ENCODE assay signal across 20 mouse cellular contexts in genomic region chr2:52968884-52969283, GRCm38 (mm10).
DNase-seq lines count a peak whose midpoint lies in the region; ATAC-seq lines count a peak whose summit lies in the region.
"Had no signal": no experiment of that assay in that cellular context is flagged by ENCODE, and none has a peak within 500 bp of the region (broad histone marks: within the 10 kb centered on the region; RNA-seq: fewer than 3 reads in every experiment).

No protein-coding gene starts in this region.

- no peak overlapping the region for H3K4me2 ChIP-seq in embryonic facial prominence, embryonic 12.5 days (replicated peaks)
- no peak overlapping the region for H3K4me2 ChIP-seq in limb, embryonic 11.5 days (ENCODE audit: low read depth, severe bottlenecking)
- H3K4me2 ChIP-seq in hindbrain, embryonic 12.5 days (replicated peaks): no peak overlapping the region
- H3K4me2 ChIP-seq: heart, embryonic 15.5 days; liver, embryonic 15.5 days; midbrain, embryonic 12.5 days; neural tube, embryonic 12.5 days had no signal

- no peak overlapping the region for H3K4me3 ChIP-seq in embryonic facial prominence, embryonic 12.5 days
- no peak overlapping the region for H3K4me3 ChIP-seq in limb, embryonic 11.5 days (ENCODE audit: low read depth, low read length)
- H3K4me3 ChIP-seq in hindbrain, embryonic 12.5 days: no peak overlapping the region
- H3K4me3 ChIP-seq: heart, embryonic 15.5 days; liver, embryonic 15.5 days; midbrain, embryonic 12.5 days; neural tube, embryonic 12.5 days had no signal

- no peaks in the 10 kb centered on the region for H3K27me3 ChIP-seq in embryonic facial prominence, embryonic 12.5 days
- no peaks in the 10 kb centered on the region for H3K27me3 ChIP-seq in limb, embryonic 11.5 days (ENCODE audit: control insufficient read depth, insufficient read depth, low read length)
- H3K27me3 ChIP-seq in hindbrain, embryonic 12.5 days: no peaks in the 10 kb centered on the region
- H3K27me3 ChIP-seq: CH12.LX; heart, embryonic 15.5 days; liver, embryonic 15.5 days; midbrain, embryonic 12.5 days; neural tube, embryonic 12.5 days had no signal

- peak; percentile 29 for DNase-seq in embryo, embryonic 11 days
- DNase-seq in embryo, embryonic 9.5 days (ENCODE audit: extremely low spot score): no peak
- peak; percentile 89 for DNase-seq in 3T3-L1 (ENCODE audit: low read depth, low spot score)
- peak; percentile 42 for DNase-seq in limb, embryonic 11.5 days (ENCODE audit: low spot score)
- no peak for DNase-seq in thymus, postnatal 25 days
- no peak for DNase-seq in adrenal gland, postnatal 10 days
- DNase-seq: cerebellum, adult 9-10 months; gastrocnemius, postnatal 36 days; heart, postnatal 4 days; kidney, adult 11 months; kidney, postnatal 10 days; thymus, postnatal 4 days had no signal

- H3K27ac ChIP-seq in embryonic facial prominence, embryonic 12.5 days: peak overlapping the region; percentile 83
- peak overlapping the region; percentile 87 for H3K27ac ChIP-seq in limb, embryonic 11.5 days (replicated peaks; ENCODE audit: low read depth, low read length)
- no peak overlapping the region for H3K27ac ChIP-seq in hindbrain, embryonic 12.5 days
- H3K27ac ChIP-seq: heart, embryonic 15.5 days; liver, embryonic 15.5 days; midbrain, embryonic 12.5 days; neural tube, embryonic 12.5 days had no signal

- no peak overlapping the region for H3K9ac ChIP-seq in embryonic facial prominence, embryonic 12.5 days
- H3K9ac ChIP-seq in limb, embryonic 11.5 days (ENCODE audit: low read length): no peak overlapping the region
- H3K9ac ChIP-seq in hindbrain, embryonic 12.5 days: no peak overlapping the region
- H3K9ac ChIP-seq: heart, embryonic 15.5 days; liver, embryonic 15.5 days; midbrain, embryonic 12.5 days; neural tube, embryonic 12.5 days had no signal

- 31% methylated on average over 2 of the region's 2 CpGs for WGBS in embryonic facial prominence, embryonic 12.5 days
- 25% methylated on average over 2 of the region's 2 CpGs for WGBS in limb, embryonic 11.5 days
- 71% methylated on average over 2 of the region's 2 CpGs for WGBS in hindbrain, embryonic 12.5 days

- no peaks in the 10 kb centered on the region for H3K9me3 ChIP-seq in embryonic facial prominence, embryonic 12.5 days
- H3K9me3 ChIP-seq in limb, embryonic 11.5 days (ENCODE audit: control insufficient read depth, low read length): no peaks in the 10 kb centered on the region
- H3K9me3 ChIP-seq in hindbrain, embryonic 12.5 days (replicated peaks): no peaks in the 10 kb centered on the region
- H3K9me3 ChIP-seq: heart, embryonic 15.5 days; liver, embryonic 15.5 days; midbrain, embryonic 12.5 days; neural tube, embryonic 12.5 days had no signal

- no peak for ATAC-seq in embryonic facial prominence, embryonic 12.5 days (ENCODE audit: insufficient number of reproducible peaks, insufficient read depth, low FRiP score, low TSS enrichment)
- ATAC-seq in limb, embryonic 11.5 days (ENCODE audit: insufficient number of reproducible peaks, low FRiP score, low TSS enrichment, low read depth): no peak
- no peak for ATAC-seq in hindbrain, embryonic 12.5 days (ENCODE audit: low FRiP score)
- ATAC-seq: lung, postnatal 0 days had no signal

- H3K4me1 ChIP-seq in embryonic facial prominence, embryonic 12.5 days: peaks cover 57% of the 10 kb centered on the region
- H3K4me1 ChIP-seq in limb, embryonic 11.5 days (ENCODE audit: control insufficient read depth, insufficient read depth, low read length): peaks cover 32% of the 10 kb centered on the region
- H3K4me1 ChIP-seq in hindbrain, embryonic 12.5 days: peaks cover 39% of the 10 kb centered on the region
- H3K4me1 ChIP-seq: heart, embryonic 15.5 days; liver, embryonic 15.5 days had no signal

- H3K36me3 ChIP-seq in embryonic facial prominence, embryonic 12.5 days: no peaks in the 10 kb centered on the region
- no peaks in the 10 kb centered on the region for H3K36me3 ChIP-seq in limb, embryonic 11.5 days (ENCODE audit: control insufficient read depth, insufficient read depth, low read length)
- H3K36me3 ChIP-seq in hindbrain, embryonic 12.5 days: no peaks in the 10 kb centered on the region
- H3K36me3 ChIP-seq: heart, embryonic 15.5 days; liver, embryonic 15.5 days; midbrain, embryonic 12.5 days; neural tube, embryonic 12.5 days had no signal

Comparison
In these comparisons a context has a peak if more than half of its experiments do, and no peak if none do; other contexts are left out.
1. DNase-seq: peak in embryo, embryonic 11 days (single experiment), 3T3-L1 (single experiment) and limb, embryonic 11.5 days (single experiment); none in embryo, embryonic 9.5 days (single experiment), thymus, postnatal 25 days (single experiment) and adrenal gland, postnatal 10 days (single experiment).